Mouse (Mus musculus) gastrocnemius, postnatal 25 days (tissue): Measurements from ENCODE around the gene Gm21560. TPM values are rescaled to one million over a fixed set of nuclear protein-coding genes. Genes with fewer than 3 reads are reported as not detected.
"Not testable (repeated sequence)": the region's sequence is repeated elsewhere in the genome, so short reads cannot be mapped to it uniquely, and the experiment has no call there.

Experiments used
- DNase-seq: peaks from one replicate; pipeline ENCODE4 v3.0.0; 2022
- long read RNA-seq, 2 experiments: library from polyadenylated mRNA; stranded (forward); transcript quantifications; one replicate each; pipeline ENCODE4 v2.0.0; 2021
- total RNA-seq, 2 experiments: library from RNA; stranded (reverse); gene quantifications; 1 replicate in 1 of 2; 2 replicates in 1 of 2; pipeline ENCODE4 v1.2.3; 2021

The Gm21560 gene
- total RNA-seq = under 1 TPM in 1 of 2 experiments, not detected in 1; 0.24 TPM
- long read RNA-seq, experiment 1 = 0 reads
- long read RNA-seq, experiment 2 = 0 reads

- not testable (repeated sequence) for DNase-seq
These were observed at the start of gene Gm21560 for GRCm38 (mm10) chr14:6219192-6219591. Gm21560 (minus strand) TSS chr14:6219292.

- not testable (repeated sequence) for DNase-seq
These were observed 55.6 kb downstream of the Gm21560 start for GRCm38 (mm10) chr14:6163538-6163937.

GRCm38 (mm10) chr14:6161085-6161484 is 58.0 kb downstream of the Gm21560 start:
- DNase-seq = not testable (repeated sequence)

Other genes with a start within 250 kb of the Gm21560 start
- not detected for gene Gm3453, start 240.2 kb downstream of the Gm21560 start, total RNA-seq
- gene Gm6337, start 161.0 kb downstream of the Gm21560 start, total RNA-seq = not detected
- gene Gm8206, start 125.3 kb downstream of the Gm21560 start, total RNA-seq = not detected
- gene Gm3468, start 110.6 kb downstream of the Gm21560 start, total RNA-seq = under 1 TPM in 1 of 2 experiments, not detected in 1; 0.18 TPM
- gene Gm3476, start 93.5 kb downstream of the Gm21560 start, total RNA-seq = not detected
- not detected for gene Gm3411, start 68.0 kb upstream of the Gm21560 start, total RNA-seq
- gene Gm21103, start 85.6 kb upstream of the Gm21560 start, total RNA-seq = not detected
- not detected for gene Gm3618, start 124.4 kb upstream of the Gm21560 start, total RNA-seq
- not detected for gene Gm16440, start 171.0 kb upstream of the Gm21560 start, total RNA-seq
- under 1 TPM in 1 of 2 experiments, not detected in 1; 0.59 TPM for gene Gm3591, start 193.2 kb upstream of the Gm21560 start, total RNA-seq
- not detected for gene Gm3594, start 225.3 kb upstream of the Gm21560 start, total RNA-seq